Mouse (Mus musculus): ENCODE measurements at regions not wholly inside any gene's neighbourhood (a gene's known extent, or its start where the extent isn't known, plus 50 kb on each side); places are given as distances from the start of the nearest gene placed in this dataset.

DNA sequence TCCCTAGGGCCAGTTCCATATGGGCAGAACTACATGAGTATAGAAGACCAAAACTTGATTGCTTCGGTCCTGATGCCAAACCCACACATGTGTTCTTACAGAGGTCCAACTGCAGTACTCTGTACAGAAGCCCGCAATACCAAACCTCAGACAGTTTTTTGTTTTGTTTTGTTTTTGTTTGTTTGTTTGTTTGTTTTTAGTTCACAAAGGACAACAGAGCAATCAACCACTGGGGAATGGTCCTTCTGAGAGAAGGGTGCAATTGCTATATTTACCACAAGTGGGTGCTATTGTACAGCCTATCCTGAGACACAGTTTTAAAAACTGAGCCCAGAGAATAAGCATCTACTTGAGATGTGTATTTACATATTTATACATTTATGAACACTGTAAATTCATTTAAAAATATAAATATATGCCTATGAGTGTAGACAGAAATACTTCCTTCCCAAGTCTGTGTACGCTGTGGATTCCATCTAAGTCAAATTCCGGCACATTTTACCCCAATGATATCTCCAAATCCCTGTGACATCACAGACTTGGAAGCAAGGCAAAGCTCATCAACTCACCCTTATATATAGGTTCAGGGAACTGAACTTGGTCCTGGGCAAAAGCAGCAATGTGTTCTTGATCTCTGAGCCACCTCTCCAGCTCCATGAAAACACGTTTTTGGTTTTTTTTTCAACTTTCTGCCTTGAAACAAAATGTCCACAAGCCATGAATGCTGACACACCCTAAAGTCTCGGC is 101.3 kb upstream of the A26c2 start:
- in situ Hi-C loops (cut with MboI, MseI): loop anchor here (25.0 kb wide), 2 partner anchors 388 to 738 kb away; no protein-coding TSS in a partner anchor

- in situ Hi-C loops (cut with MboI, MseI): loop anchor here (25.0 kb wide), 2 partner anchors 390 to 740 kb away; no protein-coding TSS in a partner anchor
These were observed 98.8 kb upstream of the A26c2 start for GRCm38 (mm10) chr7:62922246-62922645.

DNA sequence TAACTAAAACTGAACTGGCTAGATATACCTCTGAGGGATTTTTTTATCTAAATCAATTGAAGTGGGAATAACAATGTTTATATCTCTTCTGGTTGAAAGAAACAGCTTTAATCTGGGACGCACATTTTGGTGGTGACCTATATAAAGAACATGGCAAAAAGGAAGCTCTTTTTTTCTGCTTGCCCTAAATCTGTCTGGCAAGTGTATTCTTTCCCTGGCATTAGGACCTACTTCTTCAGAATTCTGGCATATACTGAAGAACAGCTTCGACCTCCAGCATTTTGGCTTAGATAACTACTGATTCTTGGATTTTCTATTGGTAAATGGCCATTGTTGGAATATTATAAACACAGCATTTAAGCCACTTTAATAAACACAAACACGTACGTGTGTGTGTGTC is 70.9 kb upstream of the A26c2 start:
- in situ Hi-C loops (cut with MboI, MseI): no loop called here

GRCm38 (mm10) chr7:62877033-62877432 is 53.6 kb upstream of the A26c2 start:
- in situ Hi-C loops (cut with MboI, MseI): no loop called here
